Mouse (Mus musculus) ovary, postnatal 10 days (tissue): ENCODE measurements around the gene Coa4.
A peak's percentile ranks its signal among the peaks of the same experiment; 100 is the strongest.
"Not testable (repeated sequence)": the region's sequence is repeated elsewhere in the genome, so short reads cannot be mapped to it uniquely, and the experiment has no call there.

Experiments used
- DNase-seq: peaks from one replicate; pipeline ENCODE4 v3.0.0; 2022; ENCODE audit warnings: low spot score

Coa4 gene

GRCm38 (mm10) chr7:100561861-100562587 lies 25.2 kb downstream of the Coa4 start:
- no peak for DNase-seq

- DNase-seq = not testable (repeated sequence)
These were observed 30.4 kb downstream of the Coa4 start for GRCm38 (mm10) chr7:100567238-100567637.

- no peak for DNase-seq
These were observed 33.0 kb downstream of the Coa4 start for GRCm38 (mm10) chr7:100569907-100570306.

GRCm38 (mm10) chr7:100570930-100571715 lies 34.3 kb downstream of the Coa4 start:
- no peak for DNase-seq

GRCm38 (mm10) chr7:100572061-100572460 lies 35.2 kb downstream of the Coa4 start:
- no peak for DNase-seq

GRCm38 (mm10) chr7:100572704-100573103 lies 35.8 kb downstream of the Coa4 start:
- no peak for DNase-seq

GRCm38 (mm10) chr7:100578794-100579193 lies 41.9 kb downstream of the Coa4 start:
- DNase-seq = no peak

GRCm38 (mm10) chr7:100582235-100582634 lies 45.4 kb downstream of the Coa4 start:
- no peak for DNase-seq

GRCm38 (mm10) chr7:100582727-100583236 lies 45.9 kb downstream of the Coa4 start:
- DNase-seq = peak; percentile 81

- DNase-seq = no peak
These were observed 52.9 kb downstream of the Coa4 start for GRCm38 (mm10) chr7:100589816-100590215.
